Mouse (Mus musculus) heart, embryonic 12.5 days (tissue): ENCODE measurements at regions not wholly inside any gene's neighbourhood (a gene's known extent, or its start where the extent isn't known, plus 50 kb on each side); places are given as distances from the start of the nearest gene placed in this dataset.

Experiments
- ATAC-seq: fragments of 200-750 bp; cut with Nextera tagmentation; 2 replicates; pipeline ENCODE4 v1.8.0; 2017; ENCODE audit warnings: moderate TSS enrichment, moderate library complexity; ENCODE audit not compliant: insufficient number of reproducible peaks, low FRiP score
- H3K27ac ChIP-seq: fragments of 300-500 bp; sonication (generic); 2 replicates; pipeline ENCODE4 v1.5.1; 2016; ENCODE audit warnings: mild to moderate bottlenecking, moderate library complexity; ENCODE audit not compliant: poor library complexity, severe bottlenecking
- H3K27me3 ChIP-seq: fragments of 300-500 bp; sonication (generic); replicated peaks from 2 replicates; pipeline ENCODE4 v1.6.1; 2016; ENCODE audit warnings: mild to moderate bottlenecking, moderate library complexity
- H3K36me3 ChIP-seq: fragments of 300-500 bp; sonication (generic); 2 replicates; pipeline ENCODE4 v1.6.1; 2016; ENCODE audit warnings: mild to moderate bottlenecking, moderate library complexity
- H3K4me1 ChIP-seq: fragments of 300-500 bp; sonication (generic); replicated peaks from 2 replicates; pipeline ENCODE4 v1.6.1; 2016; ENCODE audit warnings: mild to moderate bottlenecking
- H3K4me2 ChIP-seq: fragments of 300-500 bp; sonication (generic); 2 replicates; pipeline ENCODE4 v1.6.1; 2016; ENCODE audit warnings: mild to moderate bottlenecking, moderate library complexity
- H3K4me3 ChIP-seq: fragments of 300-500 bp; sonication (generic); 2 replicates; pipeline ENCODE4 v1.5.1; 2016; ENCODE audit warnings: mild to moderate bottlenecking
- H3K9ac ChIP-seq: fragments of 300-500 bp; sonication (generic); 2 replicates; pipeline ENCODE4 v1.6.1; 2016; ENCODE audit warnings: mild to moderate bottlenecking, moderate library complexity
- H3K9me3 ChIP-seq: fragments of 300-500 bp; sonication (generic); replicated peaks from 2 replicates; pipeline ENCODE4 v1.6.1; 2016; ENCODE audit warnings: mild to moderate bottlenecking, moderate library complexity
- WGBS: fragments of 180-500 bp; shearing (Covaris S2); methylation state at CpG from one replicate; pipeline ENCODE4 v1.1.7; 2016; 5-methylcytosine and 5-hydroxymethylcytosine counted together

GRCm38 (mm10) chr12:7382455-7382854, 595.0 kb upstream of the Apob start:
- 0 out of 2 replicates have a peak, but pooled peaks cover 4% of the 10 kb centered on the region for H3K9me3 ChIP-seq
- no peak overlapping the region for H3K9ac ChIP-seq
- no peak overlapping the region for H3K27ac ChIP-seq
- H3K4me1 ChIP-seq: no peaks in the 10 kb centered on the region
- no peak overlapping the region for H3K4me2 ChIP-seq
- H3K4me3 ChIP-seq: no peak overlapping the region
- WGBS: 84% methylated on average over 1 of the region's 1 CpGs
- no peaks in the 10 kb centered on the region for H3K27me3 ChIP-seq
- no peaks in the 10 kb centered on the region for H3K36me3 ChIP-seq
- ATAC-seq: no peak

DNA sequence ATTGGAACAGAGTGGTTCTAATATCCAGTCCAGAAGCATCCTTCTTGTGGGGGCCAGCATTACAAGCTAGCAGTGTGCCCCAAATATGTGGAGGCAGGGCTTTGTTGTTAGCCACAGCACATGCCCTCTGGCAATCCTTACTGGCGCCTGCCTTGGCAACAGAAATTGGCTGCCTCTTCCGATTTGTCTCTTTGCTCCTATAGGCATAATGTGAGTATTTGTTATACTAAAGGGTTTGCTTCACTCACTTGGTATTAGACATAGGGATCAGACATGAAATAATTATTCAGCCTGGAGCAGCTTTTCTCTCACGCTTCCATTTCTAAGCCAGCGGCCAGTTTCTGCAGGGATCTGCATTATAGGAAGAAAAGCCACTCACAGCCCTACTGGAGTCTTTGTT, 573.6 kb upstream of the Apob start:
- ATAC-seq: no peak
- Histone ChIP-seq H3K9me3 (no peaks in the 10 kb centered on the region), H3K9ac (no peak overlapping the region), H3K4me2 (no peak overlapping the region), H3K36me3 (no peaks in the 10 kb centered on the region), H3K4me3 (no peak overlapping the region), H3K4me1 (no peaks in the 10 kb centered on the region), H3K27me3 (no peaks in the 10 kb centered on the region), H3K27ac (no peak overlapping the region)
- WGBS: 65% methylated on average over 4 of the region's 4 CpGs

DNA sequence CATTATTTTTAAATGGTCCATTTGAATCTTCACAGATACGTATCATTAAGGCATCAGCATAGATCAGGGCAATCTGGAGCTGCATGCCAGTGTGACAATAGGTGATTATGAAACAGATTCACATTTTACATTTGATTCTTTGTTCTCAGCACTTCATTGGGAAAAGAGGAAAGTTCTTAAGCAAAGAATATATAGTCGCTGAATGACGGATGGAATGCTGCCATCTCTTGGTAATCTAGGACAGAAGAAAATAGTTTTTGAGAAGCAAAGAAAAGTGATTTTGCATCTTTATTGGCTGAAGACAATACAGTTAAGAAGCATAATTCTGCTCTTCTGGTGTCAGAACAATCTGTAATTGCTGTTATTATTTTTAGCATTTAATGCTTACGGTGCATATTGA, 565.6 kb upstream of the Apob start:
- Histone ChIP-seq H3K27me3 (no peaks in the 10 kb centered on the region), H3K9ac (no peak overlapping the region), H3K27ac (no peak overlapping the region), H3K4me3 (no peak overlapping the region), H3K4me1 (no peaks in the 10 kb centered on the region), H3K9me3 (no peaks in the 10 kb centered on the region), H3K4me2 (no peak overlapping the region), H3K36me3 (no peaks in the 10 kb centered on the region)
- no peak for ATAC-seq
- 82% methylated on average over 4 of the region's 4 CpGs for WGBS

DNA sequence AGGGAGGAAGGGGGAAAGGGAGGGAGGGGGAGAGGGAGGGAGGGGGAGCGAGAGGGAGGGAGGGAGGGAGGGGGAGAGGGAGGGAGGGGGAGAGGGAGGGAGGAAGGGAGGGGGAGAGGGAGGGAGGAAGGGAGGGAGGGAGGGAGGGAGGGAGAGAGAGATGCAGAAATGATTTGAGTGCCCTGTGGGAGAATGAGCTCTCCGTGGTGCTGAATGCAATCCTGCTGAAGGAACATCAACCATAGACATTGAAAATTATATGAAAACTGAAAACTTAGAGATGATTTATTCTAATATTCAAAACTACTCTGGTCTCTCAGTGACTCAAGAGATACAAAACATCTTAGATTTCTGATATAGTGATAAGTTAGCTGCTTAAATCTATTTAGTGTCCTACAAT, 557.2 kb upstream of the Apob start:
- no peak overlapping the region for H3K27ac ChIP-seq
- no peak overlapping the region for H3K4me3 ChIP-seq
- H3K36me3 ChIP-seq: no peaks in the 10 kb centered on the region
- H3K9me3 ChIP-seq: 0 out of 2 replicates have a peak, but pooled peaks cover 6% of the 10 kb centered on the region
- ATAC-seq: no peak
- no peaks in the 10 kb centered on the region for H3K27me3 ChIP-seq
- no peak overlapping the region for H3K9ac ChIP-seq
- H3K4me1 ChIP-seq: no peaks in the 10 kb centered on the region
- WGBS: 26% methylated on average over 1 of the region's 2 CpGs
- H3K4me2 ChIP-seq: no peak overlapping the region

- H3K9me3 ChIP-seq: 0 out of 2 replicates have a peak, but pooled peaks cover 6% of the 10 kb centered on the region
- 47% methylated on average over 2 of the region's 2 CpGs for WGBS
- H3K27me3 ChIP-seq: no peaks in the 10 kb centered on the region
- H3K4me3 ChIP-seq: no peak overlapping the region
- no peak for ATAC-seq
- no peak overlapping the region for H3K27ac ChIP-seq
- H3K4me1 ChIP-seq: no peaks in the 10 kb centered on the region
- no peak overlapping the region for H3K4me2 ChIP-seq
- H3K9ac ChIP-seq: no peak overlapping the region
- H3K36me3 ChIP-seq: no peaks in the 10 kb centered on the region
These were observed 555.5 kb upstream of the Apob start for GRCm38 (mm10) chr12:7421826-7422540.

- H3K27ac ChIP-seq: no peak overlapping the region
- no peak overlapping the region for H3K4me3 ChIP-seq
- H3K9ac ChIP-seq: no peak overlapping the region
- H3K27me3 ChIP-seq: no peaks in the 10 kb centered on the region
- no peak overlapping the region for H3K4me2 ChIP-seq
- H3K36me3 ChIP-seq: no peaks in the 10 kb centered on the region
- 62% methylated on average over 4 of the region's 4 CpGs for WGBS
- ATAC-seq: no peak
- no peaks in the 10 kb centered on the region for H3K9me3 ChIP-seq
- H3K4me1 ChIP-seq: no peaks in the 10 kb centered on the region
These were observed 546.5 kb upstream of the Apob start for GRCm38 (mm10) chr12:7430981-7431380.

- 74% methylated on average over 2 of the region's 2 CpGs for WGBS
- ATAC-seq: no peak
- Histone ChIP-seq H3K36me3 (no peaks in the 10 kb centered on the region), H3K4me3 (no peak overlapping the region), H3K4me2 (no peak overlapping the region), H3K4me1 (no peaks in the 10 kb centered on the region), H3K9ac (no peak overlapping the region), H3K27ac (no peak overlapping the region), H3K9me3 (no peaks in the 10 kb centered on the region), H3K27me3 (no peaks in the 10 kb centered on the region)
These were observed 532.2 kb upstream of the Apob start for GRCm38 (mm10) chr12:7445238-7445637.

DNA sequence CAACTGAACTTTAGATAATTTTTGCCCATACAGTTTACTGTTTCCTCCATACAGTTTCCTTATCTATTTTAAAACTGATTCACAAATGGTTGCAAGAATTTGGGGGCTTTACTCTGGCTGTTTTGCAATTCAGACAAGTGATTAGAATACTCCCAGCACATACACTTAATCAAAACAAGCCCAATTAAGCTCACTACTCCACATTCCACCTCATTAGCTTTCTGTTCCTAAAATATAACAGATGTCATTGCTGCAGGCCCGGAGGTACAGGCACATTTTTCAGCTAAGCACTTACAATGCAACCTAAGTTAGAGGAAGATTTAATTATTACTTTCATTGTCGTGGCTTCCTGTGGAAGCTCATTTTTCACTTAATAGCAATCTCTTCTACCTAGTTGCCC, 526.9 kb upstream of the Apob start:
- no peak overlapping the region for H3K4me2 ChIP-seq
- no peaks in the 10 kb centered on the region for H3K36me3 ChIP-seq
- WGBS: 54% methylated on average over 2 of the region's 2 CpGs
- H3K4me1 ChIP-seq: no peaks in the 10 kb centered on the region
- no peaks in the 10 kb centered on the region for H3K27me3 ChIP-seq
- no peak overlapping the region for H3K27ac ChIP-seq
- H3K9me3 ChIP-seq: no peaks in the 10 kb centered on the region
- H3K4me3 ChIP-seq: no peak overlapping the region
- H3K9ac ChIP-seq: no peak overlapping the region
- no peak for ATAC-seq

DNA sequence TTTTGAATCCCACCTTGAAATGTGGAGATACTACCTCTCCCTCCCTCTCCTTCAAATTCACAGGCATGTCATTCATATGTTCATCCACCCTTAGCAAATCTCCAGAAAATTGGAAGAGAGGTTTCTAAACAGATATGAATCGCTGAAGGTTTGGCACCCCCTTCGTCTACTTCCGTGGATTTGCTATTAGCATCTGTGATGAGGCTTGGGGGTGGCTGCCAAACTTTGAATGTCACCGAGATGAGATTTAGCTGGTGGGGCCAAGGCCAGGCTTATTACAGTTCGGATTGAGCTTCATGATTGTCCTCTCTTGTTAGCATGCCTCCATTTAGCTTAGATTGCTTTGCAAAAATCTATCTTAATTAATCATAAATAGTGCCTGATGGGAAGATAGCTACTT, 520.4 kb upstream of the Apob start:
- H3K27ac ChIP-seq: no peak overlapping the region
- no peak overlapping the region for H3K4me3 ChIP-seq
- no peak overlapping the region for H3K4me2 ChIP-seq
- no peaks in the 10 kb centered on the region for H3K4me1 ChIP-seq
- WGBS: 77% methylated on average over 5 of the region's 5 CpGs
- H3K27me3 ChIP-seq: no peaks in the 10 kb centered on the region
- no peak for ATAC-seq
- H3K36me3 ChIP-seq: no peaks in the 10 kb centered on the region
- no peak overlapping the region for H3K9ac ChIP-seq
- no peaks in the 10 kb centered on the region for H3K9me3 ChIP-seq

- ATAC-seq: no peak
- Histone ChIP-seq H3K36me3 (no peaks in the 10 kb centered on the region), H3K9me3 (no peaks in the 10 kb centered on the region), H3K4me2 (no peak overlapping the region), H3K27me3 (no peaks in the 10 kb centered on the region), H3K4me3 (no peak overlapping the region), H3K9ac (no peak overlapping the region), H3K4me1 (no peaks in the 10 kb centered on the region), H3K27ac (no peak overlapping the region)
- 83% methylated on average over 4 of the region's 4 CpGs for WGBS
These were observed 519.9 kb upstream of the Apob start for GRCm38 (mm10) chr12:7457544-7457943.

- H3K9me3 ChIP-seq: no peaks in the 10 kb centered on the region
- no peaks in the 10 kb centered on the region for H3K27me3 ChIP-seq
- no peak overlapping the region for H3K4me2 ChIP-seq
- H3K4me3 ChIP-seq: no peak overlapping the region
- H3K36me3 ChIP-seq: no peaks in the 10 kb centered on the region
- H3K9ac ChIP-seq: no peak overlapping the region
- WGBS: 26% methylated on average over 1 of the region's 1 CpGs
- no peaks in the 10 kb centered on the region for H3K4me1 ChIP-seq
- H3K27ac ChIP-seq: no peak overlapping the region
- no peak for ATAC-seq
These were observed 512.5 kb upstream of the Apob start for GRCm38 (mm10) chr12:7464947-7465346.

DNA sequence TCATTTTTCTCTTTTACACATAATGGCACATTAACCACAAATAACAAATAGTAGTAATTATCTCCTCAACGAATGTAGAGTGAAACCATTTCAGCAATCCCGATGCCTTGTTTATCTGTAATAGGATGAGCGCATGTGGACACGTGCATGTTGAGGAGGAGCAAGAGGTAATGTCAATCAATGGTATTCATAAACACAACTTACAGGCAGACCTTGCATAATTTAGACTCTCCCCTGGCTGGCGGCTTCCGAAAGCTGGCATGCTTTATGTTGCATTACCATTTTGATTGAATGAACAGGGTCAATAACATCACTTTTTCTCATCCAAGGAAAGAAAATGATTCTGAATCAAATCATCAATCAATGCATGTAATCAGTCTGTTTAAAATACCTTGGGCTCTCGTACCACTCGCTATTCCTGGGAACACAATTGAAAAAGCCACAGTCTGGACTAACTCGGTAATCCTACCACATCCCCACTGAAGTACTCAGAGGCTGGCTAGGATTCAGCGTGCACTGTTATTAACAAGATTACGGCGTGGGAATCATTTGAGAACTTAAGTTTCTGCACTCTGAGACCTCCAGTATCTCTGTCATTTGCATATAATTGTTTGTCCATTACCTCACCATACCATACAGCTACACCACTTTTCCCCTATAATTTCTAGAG, 464.7 kb upstream of the Apob start:
- no peak overlapping the region for H3K9ac ChIP-seq
- 86% methylated on average over 12 of the region's 12 CpGs for WGBS
- no peak overlapping the region for H3K27ac ChIP-seq
- no peaks in the 10 kb centered on the region for H3K27me3 ChIP-seq
- ATAC-seq: no peak
- no peaks in the 10 kb centered on the region for H3K4me1 ChIP-seq
- H3K9me3 ChIP-seq: no peaks in the 10 kb centered on the region
- H3K36me3 ChIP-seq: no peaks in the 10 kb centered on the region
- no peak overlapping the region for H3K4me3 ChIP-seq
- H3K4me2 ChIP-seq: no peak overlapping the region
